Mouse (Mus musculus): ENCODE measurements at regions not wholly inside any gene's neighbourhood (a gene's known extent, or its start where the extent isn't known, plus 50 kb on each side); places are given as distances from the start of the nearest gene placed in this dataset.

- Histone ChIP-seq H3K27me3 (ENCODE audit: control insufficient read depth, insufficient read depth, low read length) (no peaks in the 10 kb centered on the region), H3K27ac (peak overlapping the region; percentile 60), H3K4me3 (no peak overlapping the region), H3K4me1 (ENCODE audit: control insufficient read depth, insufficient read depth, low read length) (peaks cover 8% of the 10 kb centered on the region), H3K9ac (ENCODE audit: low read depth, low read length) (no peak overlapping the region), H3K79me2 (replicated peaks; ENCODE audit: control insufficient read depth, insufficient read depth, low read length) (no peaks in the 10 kb centered on the region), H3K36me3 (ENCODE audit: control insufficient read depth, insufficient read depth, low read length) (no peaks in the 10 kb centered on the region)
- intact Hi-C loops (cut with DNase I): no loop called here
- TF ChIP-seq POLR2A (IDR thresholded peaks at IDR 0.05; ENCODE audit: insufficient read depth, low read depth, low read length) (no peak), EP300 (IDR thresholded peaks at IDR 0.05; ENCODE audit: insufficient read depth, low read depth, low read length) (no peak), CTCF (IDR thresholded peaks at IDR 0.05) (no peak)
- 54% methylated on average over 9 of the region's 9 CpGs for WGBS
- peak; percentile 40 to 54 for DNase-seq
Observed at GRCm38 (mm10) chr4:95377222-95378134, 179.8 kb upstream of the Fggy start.

- peak; percentile 41 to 62 for DNase-seq
- peak overlapping the region; percentile 60 for H3K27ac ChIP-seq
- H3K79me2 ChIP-seq (replicated peaks; ENCODE audit: control insufficient read depth, insufficient read depth, low read length): no peaks in the 10 kb centered on the region
- intact Hi-C loops (cut with DNase I): no loop called here
- H3K36me3 ChIP-seq (ENCODE audit: control insufficient read depth, insufficient read depth, low read length): no peaks in the 10 kb centered on the region
- no peak overlapping the region for H3K9ac ChIP-seq (ENCODE audit: low read depth, low read length)
- TF ChIP-seq EP300 (IDR thresholded peaks at IDR 0.05; ENCODE audit: insufficient read depth, low read depth, low read length): 0 out of 2 replicates have a peak, but pooled peaks have one; percentile 28
- TF ChIP-seq CTCF (IDR thresholded peaks at IDR 0.05): no peak
- no peak overlapping the region for H3K4me3 ChIP-seq
- H3K27me3 ChIP-seq (ENCODE audit: control insufficient read depth, insufficient read depth, low read length): no peaks in the 10 kb centered on the region
- peaks cover 8% of the 10 kb centered on the region for H3K4me1 ChIP-seq (ENCODE audit: control insufficient read depth, insufficient read depth, low read length)
- 53% methylated on average over 3 of the region's 3 CpGs for WGBS
Observed at GRCm38 (mm10) chr4:95378645-95379044, 178.7 kb upstream of the Fggy start.

GRCm38 (mm10) chr4:95383216-95383892 lies 174.0 kb upstream of the Fggy start:
- 76% methylated on average over 8 of the region's 8 CpGs for WGBS
- no peak for DNase-seq

GRCm38 (mm10) chr4:95385552-95385951 lies 171.8 kb upstream of the Fggy start:
- Histone ChIP-seq H3K27ac (peak overlapping the region; percentile 60), H3K27me3 (ENCODE audit: control insufficient read depth, insufficient read depth, low read length) (no peaks in the 10 kb centered on the region), H3K4me3 (no peak overlapping the region), H3K79me2 (replicated peaks; ENCODE audit: control insufficient read depth, insufficient read depth, low read length) (no peaks in the 10 kb centered on the region), H3K9ac (ENCODE audit: low read depth, low read length) (no peak overlapping the region), H3K36me3 (ENCODE audit: control insufficient read depth, insufficient read depth, low read length) (peaks cover 9% of the 10 kb centered on the region), H3K4me1 (ENCODE audit: control insufficient read depth, insufficient read depth, low read length) (peaks cover 9% of the 10 kb centered on the region)
- no peak for TF ChIP-seq POLR2A (IDR thresholded peaks at IDR 0.05; ENCODE audit: insufficient read depth, low read depth, low read length)
- TF ChIP-seq CTCF (IDR thresholded peaks at IDR 0.05): no peak
- no peak for TF ChIP-seq EP300 (IDR thresholded peaks at IDR 0.05; ENCODE audit: insufficient read depth, low read depth, low read length)
- peak; percentile 33 for DNase-seq
- 6% methylated on average over 7 of the region's 7 CpGs for WGBS
- intact Hi-C loops (cut with DNase I): loop anchor here (5.0 kb wide), 4 partner anchors 68 to 333 kb away; partner anchors contain the start of genes Fggy and Jun

More at GRCm38 (mm10) chr4:95383216-95383892, 174.0 kb upstream of the Fggy start:
- Histone ChIP-seq H3K9ac (ENCODE audit: low read depth, low read length) (no peak overlapping the region), H3K4me3 (no peak overlapping the region), H3K79me2 (replicated peaks; ENCODE audit: control insufficient read depth, insufficient read depth, low read length) (no peaks in the 10 kb centered on the region), H3K27ac (no peak overlapping the region), H3K36me3 (ENCODE audit: control insufficient read depth, insufficient read depth, low read length) (peaks cover 5% of the 10 kb centered on the region), H3K27me3 (ENCODE audit: control insufficient read depth, insufficient read depth, low read length) (no peaks in the 10 kb centered on the region), H3K4me1 (ENCODE audit: control insufficient read depth, insufficient read depth, low read length) (peaks cover 5% of the 10 kb centered on the region)
- TF ChIP-seq POLR2A (IDR thresholded peaks at IDR 0.05; ENCODE audit: insufficient read depth, low read depth, low read length) (no peak), CTCF (IDR thresholded peaks at IDR 0.05) (no peak), EP300 (IDR thresholded peaks at IDR 0.05; ENCODE audit: insufficient read depth, low read depth, low read length) (no peak)
- intact Hi-C loops (cut with DNase I): no loop called here

- intact Hi-C loops (cut with DNase I): loop anchor here (5.0 kb wide), 4 partner anchors 69 to 334 kb away; partner anchors contain the start of genes Fggy and Jun
- Histone ChIP-seq H3K4me3 (no peak overlapping the region), H3K27ac (peak overlapping the region; percentile 60)
Observed at GRCm38 (mm10) chr4:95386021-95386420, 171.3 kb upstream of the Fggy start.

More at GRCm38 (mm10) chr4:95386021-95386420, 171.3 kb upstream of the Fggy start:
- Histone ChIP-seq H3K4me1 (ENCODE audit: control insufficient read depth, insufficient read depth, low read length) (peaks cover 9% of the 10 kb centered on the region), H3K9ac (ENCODE audit: low read depth, low read length) (no peak overlapping the region), H3K36me3 (ENCODE audit: control insufficient read depth, insufficient read depth, low read length) (peaks cover 9% of the 10 kb centered on the region), H3K79me2 (replicated peaks; ENCODE audit: control insufficient read depth, insufficient read depth, low read length) (no peaks in the 10 kb centered on the region), H3K27me3 (ENCODE audit: control insufficient read depth, insufficient read depth, low read length) (no peaks in the 10 kb centered on the region)
- 18% methylated on average over 2 of the region's 2 CpGs for WGBS
- DNase-seq: no peak
- no peak for TF ChIP-seq EP300 (IDR thresholded peaks at IDR 0.05; ENCODE audit: insufficient read depth, low read depth, low read length)
- TF ChIP-seq CTCF (IDR thresholded peaks at IDR 0.05): no peak
- TF ChIP-seq POLR2A (IDR thresholded peaks at IDR 0.05; ENCODE audit: insufficient read depth, low read depth, low read length): no peak
